Mouse (Mus musculus): ENCODE results near the gene Srd5a1. TPM values are rescaled to one million over a fixed set of nuclear protein-coding genes. Genes with fewer than 3 reads are reported as not detected.
"Not testable (repeated sequence)": the region's sequence is repeated elsewhere in the genome, so short reads cannot be mapped to it uniquely, and the experiment has no call there.

The Srd5a1 gene
- polyA plus RNA-seq, 1 experiment from 2014 or later: 28.3 TPM

DNA sequence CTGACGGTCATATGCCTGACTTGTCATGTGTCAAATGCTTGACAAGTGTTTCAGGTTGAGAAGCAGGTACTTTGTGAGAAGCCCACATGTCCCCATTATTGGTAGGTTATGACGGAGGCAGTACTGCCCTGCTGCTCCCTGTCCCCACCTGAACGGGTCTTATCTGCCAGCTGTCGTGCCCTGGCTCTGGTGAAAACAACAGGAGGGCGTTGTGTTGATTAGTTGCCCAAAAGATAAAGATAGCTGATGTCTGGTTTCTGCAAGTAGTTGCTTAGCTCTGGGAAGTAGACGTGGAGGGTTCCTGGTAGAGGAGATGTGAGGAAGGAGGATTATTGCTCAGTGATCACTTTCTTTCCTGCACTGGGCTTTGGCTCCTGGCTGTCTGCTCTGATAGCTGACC is 5.5 kb upstream of the Srd5a1 start:
- H3K27me3 ChIP-seq: no peaks in the 10 kb centered on the region
- H3K36me3 ChIP-seq: peaks cover 64% of the 10 kb centered on the region
- H3K4me3 ChIP-seq: no peak overlapping the region
- H3K4me1 ChIP-seq: peaks cover 10% of the 10 kb centered on the region; the same call in 1 of the 2 replicates
- no peak for ATAC-seq (ENCODE audit: insufficient number of reproducible peaks, insufficient read depth, low FRiP score, low TSS enrichment)
- H3K9ac ChIP-seq: no peak overlapping the region
- 89% methylated on average over 6 of the region's 6 CpGs for WGBS
- H3K9me3 ChIP-seq: no peaks in the 10 kb centered on the region
- H3K4me2 ChIP-seq (replicated peaks): no peak overlapping the region
- no peak overlapping the region for H3K27ac ChIP-seq

GRCm38 (mm10) chr13:69612175-69612544 is 918 bp upstream of the Srd5a1 start:
- Histone ChIP-seq H3K36me3 (peaks cover 30% of the 10 kb centered on the region), H3K27me3 (no peaks in the 10 kb centered on the region), H3K4me2 (replicated peaks) (peak overlapping the region; percentile 91), H3K4me1 (peaks cover 10% of the 10 kb centered on the region; the same call in 1 of the 2 replicates), H3K9ac (peak overlapping the region; percentile 82), H3K27ac (0 out of 2 replicates have a peak overlapping the region, but pooled peaks have one; percentile 30), H3K4me3 (peak overlapping the region; percentile 95), H3K9me3 (no peaks in the 10 kb centered on the region)
- WGBS: 1% methylated on average over 24 of the region's 24 CpGs
- ATAC-seq (ENCODE audit: insufficient number of reproducible peaks, insufficient read depth, low FRiP score, low TSS enrichment): no peak

- Histone ChIP-seq H3K27ac (no peak overlapping the region), H3K9ac (peak overlapping the region; percentile 58), H3K36me3 (peaks cover 18% of the 10 kb centered on the region), H3K4me3 (peak overlapping the region; percentile 95), H3K27me3 (no peaks in the 10 kb centered on the region), H3K9me3 (no peaks in the 10 kb centered on the region), H3K4me1 (peaks cover 10% of the 10 kb centered on the region; the same call in 1 of the 2 replicates), H3K4me2 (replicated peaks) (peak overlapping the region; percentile 91)
- ATAC-seq (ENCODE audit: insufficient number of reproducible peaks, insufficient read depth, low FRiP score, low TSS enrichment): no peak; the same call in 1 of the 2 replicates
- under 1% methylated on average over 40 of the region's 40 CpGs for WGBS
Observed at GRCm38 (mm10) chr13:69610751-69611397, 368 bp downstream of the Srd5a1 start.

DNA sequence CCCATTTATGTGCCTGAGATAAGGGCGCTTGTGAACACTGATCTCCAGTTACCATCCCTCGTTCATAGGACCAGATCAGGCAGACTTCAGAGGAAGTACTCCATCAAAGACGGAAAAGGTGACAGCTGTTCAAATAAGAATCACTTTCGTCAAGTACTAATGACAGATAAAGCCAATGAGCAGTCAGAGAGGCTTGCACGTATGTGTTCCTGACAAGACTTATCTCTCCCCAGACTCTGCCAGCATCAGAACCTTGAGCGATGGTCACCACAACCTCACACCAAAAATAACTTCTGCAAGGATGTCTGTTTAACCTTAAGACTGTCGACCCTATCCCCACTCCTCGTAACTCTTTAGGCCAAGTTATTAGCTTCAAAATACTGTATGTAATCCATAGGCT is 2.5 kb downstream of the Srd5a1 start:
- Histone ChIP-seq H3K4me3 (no peak overlapping the region), H3K4me1 (peaks cover 10% of the 10 kb centered on the region; the same call in 1 of the 2 replicates), H3K27ac (no peak overlapping the region), H3K4me2 (replicated peaks) (no peak overlapping the region), H3K9ac (no peak overlapping the region), H3K27me3 (no peaks in the 10 kb centered on the region), H3K36me3 (0 out of 2 replicates have a peak, but pooled peaks cover 2% of the 10 kb centered on the region), H3K9me3 (no peaks in the 10 kb centered on the region)
- WGBS: 88% methylated on average over 8 of the region's 8 CpGs
- ATAC-seq (ENCODE audit: insufficient number of reproducible peaks, insufficient read depth, low FRiP score, low TSS enrichment): no peak

DNA sequence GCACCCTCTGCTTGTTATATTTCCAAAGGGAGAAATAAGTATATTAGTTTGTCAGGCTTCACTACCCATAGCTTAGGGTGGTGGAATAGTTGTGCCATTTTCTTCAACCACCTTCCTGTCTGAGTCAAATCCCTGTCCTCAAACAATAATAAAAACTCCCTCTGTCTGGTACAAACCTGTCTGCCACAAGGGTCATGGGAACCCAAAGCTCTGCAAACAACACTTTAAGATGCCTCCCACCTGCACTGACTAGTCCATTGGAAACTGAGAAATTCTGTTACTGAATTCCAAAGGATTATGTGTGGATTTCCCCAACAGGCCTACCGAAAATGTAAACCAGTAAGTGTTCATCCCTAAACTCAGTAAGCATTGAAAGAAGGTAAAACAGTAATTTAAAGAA is 6.6 kb downstream of the Srd5a1 start:
- Histone ChIP-seq H3K9ac (no peak overlapping the region), H3K4me2 (replicated peaks) (no peak overlapping the region)
- WGBS: 76% methylated on average over 1 of the region's 1 CpGs

DNA sequence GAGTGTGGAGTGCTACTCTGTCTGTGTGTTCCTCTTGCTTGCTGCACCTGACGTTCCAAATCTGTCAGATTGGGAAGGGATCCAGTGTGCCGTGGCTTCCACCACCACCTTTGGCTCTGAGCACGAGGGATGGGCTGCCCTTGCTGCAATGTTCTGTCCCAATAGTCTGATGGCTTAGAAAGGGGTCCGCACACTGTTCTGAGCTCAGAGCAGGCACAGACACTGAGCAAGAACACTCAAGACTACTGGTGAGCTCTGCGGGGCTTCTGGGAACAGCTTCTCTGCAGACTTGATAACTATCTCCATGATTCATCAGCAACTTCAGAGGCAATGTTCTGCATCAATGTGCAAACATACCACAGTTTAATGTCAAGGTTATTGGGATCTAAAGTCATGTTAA is 9.9 kb downstream of the Srd5a1 start:
- Histone ChIP-seq H3K4me1 (no peaks in the 10 kb centered on the region), H3K36me3 (no peaks in the 10 kb centered on the region), H3K9ac (no peak overlapping the region), H3K4me2 (replicated peaks) (no peak overlapping the region), H3K27ac (no peak overlapping the region), H3K9me3 (no peaks in the 10 kb centered on the region), H3K4me3 (no peak overlapping the region), H3K27me3 (no peaks in the 10 kb centered on the region)
- WGBS: 83% methylated on average over 5 of the region's 5 CpGs
- ATAC-seq (ENCODE audit: insufficient number of reproducible peaks, insufficient read depth, low FRiP score, low TSS enrichment): no peak

More for the DNA sequence above, 6.6 kb downstream of the Srd5a1 start:
- Histone ChIP-seq H3K4me1 (no peaks in the 10 kb centered on the region), H3K27me3 (no peaks in the 10 kb centered on the region), H3K4me3 (no peak overlapping the region), H3K9me3 (no peaks in the 10 kb centered on the region), H3K27ac (no peak overlapping the region), H3K36me3 (no peaks in the 10 kb centered on the region)
- ATAC-seq (ENCODE audit: insufficient number of reproducible peaks, insufficient read depth, low FRiP score, low TSS enrichment): no peak

DNA sequence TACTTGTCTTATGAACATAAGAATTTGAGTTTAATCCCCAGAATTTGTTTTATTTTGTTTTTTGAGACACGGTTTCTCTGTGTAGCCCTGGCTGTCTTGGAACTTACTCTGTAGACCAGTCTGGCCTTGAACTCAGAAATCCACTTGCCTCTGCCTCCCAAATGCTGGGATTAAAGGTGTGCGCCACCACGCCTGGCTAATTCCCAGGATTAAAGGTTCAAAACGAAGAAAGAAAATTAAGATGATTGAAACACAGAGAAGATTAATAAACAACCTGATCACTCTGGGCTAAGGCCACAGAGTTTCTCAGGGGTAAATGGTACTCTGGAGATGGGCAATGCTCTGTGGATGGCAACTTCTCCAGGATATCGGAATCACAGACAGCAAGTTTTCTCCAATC is 10.4 kb downstream of the Srd5a1 start:
- not testable (repeated sequence) for H3K9me3 ChIP-seq; H3K4me2 ChIP-seq (replicated peaks); H3K27ac ChIP-seq; H3K36me3 ChIP-seq; H3K4me1 ChIP-seq; H3K27me3 ChIP-seq; H3K4me3 ChIP-seq; H3K9ac ChIP-seq; ATAC-seq (ENCODE audit: insufficient number of reproducible peaks, insufficient read depth, low FRiP score, low TSS enrichment)
- 88% methylated on average over 5 of the region's 5 CpGs for WGBS

- 90% methylated on average over 10 of the region's 10 CpGs for WGBS
Observed at GRCm38 (mm10) chr13:69598867-69599266, 12.4 kb downstream of the Srd5a1 start.

GRCm38 (mm10) chr13:69596515-69596914 is 14.7 kb downstream of the Srd5a1 start:
- Histone ChIP-seq H3K4me2 (replicated peaks) (no peak overlapping the region), H3K9me3 (no peaks in the 10 kb centered on the region), H3K9ac (no peak overlapping the region), H3K27me3 (no peaks in the 10 kb centered on the region), H3K27ac (no peak overlapping the region), H3K36me3 (no peaks in the 10 kb centered on the region), H3K4me3 (no peak overlapping the region), H3K4me1 (0 out of 2 replicates have a peak, but pooled peaks cover 4% of the 10 kb centered on the region)
- no peak for ATAC-seq (ENCODE audit: insufficient number of reproducible peaks, insufficient read depth, low FRiP score, low TSS enrichment)
- 98% methylated on average over 2 of the region's 2 CpGs for WGBS

More at GRCm38 (mm10) chr13:69598867-69599266, 12.4 kb downstream of the Srd5a1 start:
- Histone ChIP-seq H3K4me2 (replicated peaks) (no peak overlapping the region), H3K9me3 (no peaks in the 10 kb centered on the region), H3K27me3 (no peaks in the 10 kb centered on the region), H3K27ac (no peak overlapping the region), H3K4me3 (no peak overlapping the region), H3K4me1 (0 out of 2 replicates have a peak, but pooled peaks cover 4% of the 10 kb centered on the region), H3K36me3 (no peaks in the 10 kb centered on the region), H3K9ac (no peak overlapping the region)
- ATAC-seq (ENCODE audit: insufficient number of reproducible peaks, insufficient read depth, low FRiP score, low TSS enrichment): no peak

GRCm38 (mm10) chr13:69595911-69596310 is 15.3 kb downstream of the Srd5a1 start:
- H3K27me3 ChIP-seq: no peaks in the 10 kb centered on the region
- WGBS: 89% methylated on average over 6 of the region's 6 CpGs

DNA sequence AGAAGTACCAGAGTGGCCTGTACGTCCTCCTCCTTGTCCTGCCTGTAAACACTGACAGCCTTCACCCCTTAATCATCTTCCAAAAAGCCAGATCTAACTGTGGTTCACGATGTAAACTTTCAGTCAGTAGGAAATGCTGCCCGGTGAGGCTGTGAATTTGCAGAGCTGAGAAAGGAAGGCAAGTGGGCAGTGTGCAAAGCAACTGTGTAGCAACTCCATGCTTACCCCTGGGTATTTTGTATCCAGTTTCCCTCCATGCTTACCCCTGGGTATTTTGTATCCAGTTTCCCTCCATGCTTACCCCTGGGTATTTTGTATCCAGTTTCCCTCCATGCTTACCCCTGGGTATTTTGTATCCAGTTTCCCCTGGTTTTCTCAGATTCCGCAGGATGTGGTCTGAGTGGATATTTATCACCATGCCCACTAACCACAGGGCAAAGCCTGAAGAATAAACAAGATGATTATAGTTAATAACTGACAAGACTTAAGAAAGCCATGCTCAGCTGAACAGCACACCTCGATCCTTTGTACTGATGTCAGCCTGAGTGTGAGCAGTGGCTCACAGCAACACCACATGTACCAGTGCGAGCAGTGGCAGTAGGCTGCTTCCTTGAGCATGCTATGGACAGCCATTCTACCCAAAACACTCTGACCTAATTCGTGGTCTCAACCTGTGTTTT is 16.5 kb downstream of the Srd5a1 start:
- Histone ChIP-seq H3K4me3 (no peak overlapping the region), H3K36me3 (no peaks in the 10 kb centered on the region), H3K9ac (no peak overlapping the region), H3K4me1 (0 out of 2 replicates have a peak, but pooled peaks cover 4% of the 10 kb centered on the region), H3K27ac (no peak overlapping the region), H3K9me3 (no peaks in the 10 kb centered on the region), H3K4me2 (replicated peaks) (no peak overlapping the region), H3K27me3 (no peaks in the 10 kb centered on the region)
- no peak; the same call in 1 of the 2 replicates for ATAC-seq (ENCODE audit: insufficient number of reproducible peaks, insufficient read depth, low FRiP score, low TSS enrichment)
- WGBS: 75% methylated on average over 7 of the region's 7 CpGs

More at GRCm38 (mm10) chr13:69595911-69596310, 15.3 kb downstream of the Srd5a1 start:
- H3K36me3 ChIP-seq: no peaks in the 10 kb centered on the region
- H3K27ac ChIP-seq: no peak overlapping the region
- no peak overlapping the region for H3K4me3 ChIP-seq
- H3K4me2 ChIP-seq (replicated peaks): no peak overlapping the region
- 0 out of 2 replicates have a peak, but pooled peaks cover 4% of the 10 kb centered on the region for H3K4me1 ChIP-seq
- ATAC-seq (ENCODE audit: insufficient number of reproducible peaks, insufficient read depth, low FRiP score, low TSS enrichment): no peak
- no peak overlapping the region for H3K9ac ChIP-seq
- no peaks in the 10 kb centered on the region for H3K9me3 ChIP-seq

GRCm38 (mm10) chr13:69593453-69593852 is 17.8 kb downstream of the Srd5a1 start:
- 80% methylated on average over 8 of the region's 8 CpGs for WGBS
- H3K4me2 ChIP-seq (replicated peaks): no peak overlapping the region
- H3K4me3 ChIP-seq: no peak overlapping the region
- no peak for ATAC-seq (ENCODE audit: insufficient number of reproducible peaks, insufficient read depth, low FRiP score, low TSS enrichment)
- no peaks in the 10 kb centered on the region for H3K9me3 ChIP-seq
- no peak overlapping the region for H3K27ac ChIP-seq
- no peak overlapping the region for H3K9ac ChIP-seq
- H3K27me3 ChIP-seq: no peaks in the 10 kb centered on the region
- no peaks in the 10 kb centered on the region for H3K36me3 ChIP-seq
- 0 out of 2 replicates have a peak, but pooled peaks cover 4% of the 10 kb centered on the region for H3K4me1 ChIP-seq
